Mouse (Mus musculus): ENCODE measurements around the gene Scaf4. TPM values are rescaled to one million over a fixed set of nuclear protein-coding genes. Genes with fewer than 3 reads are reported as not detected.
"Not testable (repeated sequence)": the region's sequence is repeated elsewhere in the genome, so short reads cannot be mapped to it uniquely, and the experiment has no call there.

Gene Scaf4
- polyA plus RNA-seq, 1 experiment, result 47.0 TPM

GRCm38 (mm10) chr16:90216414-90216813 lies 67.9 kb downstream of the Scaf4 start:
- H3K4me1 ChIP-seq (ENCODE audit: control insufficient read depth, insufficient read depth, insufficient read length), result no peaks in the 10 kb centered on the region
- H3K27ac ChIP-seq (ENCODE audit: insufficient read depth, low read length), result no peak overlapping the region
- H3K27me3 ChIP-seq (ENCODE audit: control insufficient read depth, insufficient read depth, low read length), result no peaks in the 10 kb centered on the region
- no peak for TF ChIP-seq CTCF (IDR thresholded peaks at IDR 0.05; ENCODE audit: extremely low read depth, insufficient read depth, insufficient read length, insufficient replicate concordance)
- no peak for TF ChIP-seq POLR2A (IDR thresholded peaks at IDR 0.05; ENCODE audit: low read depth, low read length)
- WGBS, result 88% methylated on average over 2 of the region's 2 CpGs
- no peak overlapping the region for H3K4me3 ChIP-seq (ENCODE audit: extremely low read depth, insufficient read depth, insufficient read length)
- no peaks in the 10 kb centered on the region for H3K36me3 ChIP-seq (ENCODE audit: control insufficient read depth, insufficient read depth, low read length)
- DNase-seq (ENCODE audit: low read depth in 1 of 2, low spot score in 2 of 2), result no peak

GRCm38 (mm10) chr16:90215879-90216278 lies 68.4 kb downstream of the Scaf4 start:
- WGBS, result 90% methylated on average over 5 of the region's 5 CpGs
- H3K36me3 ChIP-seq (ENCODE audit: control insufficient read depth, insufficient read depth, low read length); H3K27ac ChIP-seq (ENCODE audit: insufficient read depth, low read length); H3K27me3 ChIP-seq (ENCODE audit: control insufficient read depth, insufficient read depth, low read length); H3K4me3 ChIP-seq (ENCODE audit: extremely low read depth, insufficient read depth, insufficient read length); DNase-seq (ENCODE audit: low read depth in 1 of 2, low spot score in 2 of 2); H3K4me1 ChIP-seq (ENCODE audit: control insufficient read depth, insufficient read depth, insufficient read length): not testable (repeated sequence)

- no peak overlapping the region for H3K4me3 ChIP-seq (ENCODE audit: extremely low read depth, insufficient read depth, insufficient read length)
- no peaks in the 10 kb centered on the region for H3K36me3 ChIP-seq (ENCODE audit: control insufficient read depth, insufficient read depth, low read length)
- H3K4me1 ChIP-seq (ENCODE audit: control insufficient read depth, insufficient read depth, insufficient read length), result no peaks in the 10 kb centered on the region
- 80% methylated on average over 11 of the region's 11 CpGs for WGBS
- DNase-seq (ENCODE audit: low read depth in 1 of 2, low spot score in 2 of 2), result no peak
- no peaks in the 10 kb centered on the region for H3K27me3 ChIP-seq (ENCODE audit: control insufficient read depth, insufficient read depth, low read length)
- 0 out of 2 replicates have a peak overlapping the region, but pooled peaks have one; percentile 16 for H3K27ac ChIP-seq (ENCODE audit: insufficient read depth, low read length)
- TF ChIP-seq CTCF (IDR thresholded peaks at IDR 0.05; ENCODE audit: extremely low read depth, insufficient read depth, insufficient read length, insufficient replicate concordance), result no peak
- TF ChIP-seq POLR2A (IDR thresholded peaks at IDR 0.05; ENCODE audit: low read depth, low read length), result no peak
Measured at GRCm38 (mm10) chr16:90214731-90215565, 69.4 kb downstream of the Scaf4 start.

GRCm38 (mm10) chr16:90213477-90214339 lies 70.6 kb downstream of the Scaf4 start:
- H3K27me3 ChIP-seq (ENCODE audit: control insufficient read depth, insufficient read depth, low read length), result no peaks in the 10 kb centered on the region
- H3K4me1 ChIP-seq (ENCODE audit: control insufficient read depth, insufficient read depth, insufficient read length), result no peaks in the 10 kb centered on the region
- no peak overlapping the region for H3K27ac ChIP-seq (ENCODE audit: insufficient read depth, low read length)
- 72% methylated on average over 12 of the region's 12 CpGs for WGBS
- H3K36me3 ChIP-seq (ENCODE audit: control insufficient read depth, insufficient read depth, low read length), result no peaks in the 10 kb centered on the region
- H3K4me3 ChIP-seq (ENCODE audit: extremely low read depth, insufficient read depth, insufficient read length), result no peak overlapping the region
- TF ChIP-seq CTCF (IDR thresholded peaks at IDR 0.05; ENCODE audit: extremely low read depth, insufficient read depth, insufficient read length, insufficient replicate concordance) (no peak), POLR2A (IDR thresholded peaks at IDR 0.05; ENCODE audit: low read depth, low read length) (no peak)
- DNase-seq (ENCODE audit: low read depth in 1 of 2, low spot score in 2 of 2), result no peak

- no peaks in the 10 kb centered on the region for H3K4me1 ChIP-seq (ENCODE audit: control insufficient read depth, insufficient read depth, insufficient read length)
- H3K27ac ChIP-seq (ENCODE audit: insufficient read depth, low read length), result no peak overlapping the region
- DNase-seq (ENCODE audit: low read depth in 1 of 2, low spot score in 2 of 2), result no peak
- WGBS, result 89% methylated on average over 8 of the region's 8 CpGs
- TF ChIP-seq CTCF (IDR thresholded peaks at IDR 0.05; ENCODE audit: extremely low read depth, insufficient read depth, insufficient read length, insufficient replicate concordance), result no peak
- TF ChIP-seq POLR2A (IDR thresholded peaks at IDR 0.05; ENCODE audit: low read depth, low read length), result no peak
- H3K27me3 ChIP-seq (ENCODE audit: control insufficient read depth, insufficient read depth, low read length), result no peaks in the 10 kb centered on the region
- H3K4me3 ChIP-seq (ENCODE audit: extremely low read depth, insufficient read depth, insufficient read length), result no peak overlapping the region
- no peaks in the 10 kb centered on the region for H3K36me3 ChIP-seq (ENCODE audit: control insufficient read depth, insufficient read depth, low read length)
Measured at GRCm38 (mm10) chr16:90211767-90212166, 72.5 kb downstream of the Scaf4 start.

GRCm38 (mm10) chr16:90210717-90211116 lies 73.6 kb downstream of the Scaf4 start:
- no peaks in the 10 kb centered on the region for H3K27me3 ChIP-seq (ENCODE audit: control insufficient read depth, insufficient read depth, low read length)
- no peak overlapping the region for H3K4me3 ChIP-seq (ENCODE audit: extremely low read depth, insufficient read depth, insufficient read length)
- no peak for TF ChIP-seq POLR2A (IDR thresholded peaks at IDR 0.05; ENCODE audit: low read depth, low read length)
- no peak for TF ChIP-seq CTCF (IDR thresholded peaks at IDR 0.05; ENCODE audit: extremely low read depth, insufficient read depth, insufficient read length, insufficient replicate concordance)
- H3K4me1 ChIP-seq (ENCODE audit: control insufficient read depth, insufficient read depth, insufficient read length), result no peaks in the 10 kb centered on the region
- no peak for DNase-seq (ENCODE audit: low read depth in 1 of 2, low spot score in 2 of 2)
- no peaks in the 10 kb centered on the region for H3K36me3 ChIP-seq (ENCODE audit: control insufficient read depth, insufficient read depth, low read length)
- 89% methylated on average over 10 of the region's 10 CpGs for WGBS
- H3K27ac ChIP-seq (ENCODE audit: insufficient read depth, low read length), result no peak overlapping the region
